Mouse (Mus musculus) forebrain, postnatal 0 days (tissue): Measurements from ENCODE around the gene AC124108.1. TPM values are rescaled to one million over a fixed set of nuclear protein-coding genes. Genes with fewer than 3 reads are reported as not detected.
A peak's percentile ranks its signal among the peaks of the same experiment; 100 is the strongest.

ENCODE experiments used
- ATAC-seq: fragments of 200-750 bp; cut with Nextera tagmentation; 2 replicates; pipeline ENCODE4 v1.8.0; 2017; ENCODE audit warnings: mild to moderate bottlenecking, moderate library complexity
- DNase-seq: peaks from one replicate; pipeline ENCODE4 v3.0.0-alpha.2; 2015
- H3K27ac ChIP-seq: fragments of 300-500 bp; sonication (generic); 2 replicates; pipeline ENCODE4 v1.5.1; 2014; ENCODE audit warnings: low read depth, mild to moderate bottlenecking, antibody characterized with exemption, low read length, moderate library complexity, mixed read lengths
- H3K27me3 ChIP-seq: fragments of 300-500 bp; sonication (generic); 2 replicates; pipeline ENCODE4 v1.6.1; 2014; ENCODE audit warnings: mild to moderate bottlenecking, low read length, mixed read lengths; ENCODE audit not compliant: insufficient read depth
- H3K36me3 ChIP-seq: fragments of 300-500 bp; sonication (generic); 2 replicates; pipeline ENCODE4 v1.6.1; 2014; ENCODE audit warnings: mild to moderate bottlenecking, moderate library complexity; ENCODE audit not compliant: insufficient read depth
- H3K4me1 ChIP-seq: fragments of 300-500 bp; sonication (generic); 2 replicates; pipeline ENCODE4 v1.6.1; 2014; ENCODE audit warnings: antibody characterized with exemption; ENCODE audit not compliant: insufficient read depth
- H3K4me2 ChIP-seq: fragments of 300-500 bp; sonication (generic); 2 replicates; pipeline ENCODE4 v1.6.1; 2014; ENCODE audit warnings: low read depth, mild to moderate bottlenecking, moderate library complexity
- H3K4me3 ChIP-seq: fragments of 300-500 bp; sonication (generic); 2 replicates; pipeline ENCODE4 v1.5.1; 2014; ENCODE audit warnings: low read depth, low read length, mixed read lengths
- H3K9ac ChIP-seq: fragments of 300-500 bp; sonication (generic); 2 replicates; pipeline ENCODE4 v1.6.1; 2014; ENCODE audit warnings: mild to moderate bottlenecking
- H3K9me3 ChIP-seq: fragments of 300-500 bp; sonication (generic); 2 replicates; pipeline ENCODE4 v1.6.1; 2016; ENCODE audit warnings: low read length
- CTCF ChIP-seq: sonication (generic); IDR thresholded peaks from 2 replicates; pipeline ENCODE4 v1.5.1; 2016; ENCODE audit warnings: antibody characterized with exemption, control low read depth, low read depth
- WGBS: fragments of 180-500 bp; shearing (Covaris S2); extraction: QIAGEN DNeasy Blood & Tissue Kit; methylation state at CpG from one replicate; pipeline ENCODE4 v1.1.7; 2014; 5-methylcytosine and 5-hydroxymethylcytosine counted together
- polyA plus RNA-seq: library from polyadenylated mRNA; unstranded; fragments of >200 nt; fragmentation: Nextera tagmentation; extraction: Ambion mirVana; gene quantifications from 2 replicates; pipeline ENCODE4 v1.2.1, GENCODE M21; 2015
- total RNA-seq: library from RNA; depleted of rRNA; stranded (reverse); fragments of >200 nt; gene quantifications from 2 replicates; pipeline ENCODE4 v1.2.3, GENCODE M21; 2014

AC124108.1 gene
- total and polyA plus RNA-seq, 2 experiments from 2014 or later, result 0.48 to 5.0 TPM

DNA sequence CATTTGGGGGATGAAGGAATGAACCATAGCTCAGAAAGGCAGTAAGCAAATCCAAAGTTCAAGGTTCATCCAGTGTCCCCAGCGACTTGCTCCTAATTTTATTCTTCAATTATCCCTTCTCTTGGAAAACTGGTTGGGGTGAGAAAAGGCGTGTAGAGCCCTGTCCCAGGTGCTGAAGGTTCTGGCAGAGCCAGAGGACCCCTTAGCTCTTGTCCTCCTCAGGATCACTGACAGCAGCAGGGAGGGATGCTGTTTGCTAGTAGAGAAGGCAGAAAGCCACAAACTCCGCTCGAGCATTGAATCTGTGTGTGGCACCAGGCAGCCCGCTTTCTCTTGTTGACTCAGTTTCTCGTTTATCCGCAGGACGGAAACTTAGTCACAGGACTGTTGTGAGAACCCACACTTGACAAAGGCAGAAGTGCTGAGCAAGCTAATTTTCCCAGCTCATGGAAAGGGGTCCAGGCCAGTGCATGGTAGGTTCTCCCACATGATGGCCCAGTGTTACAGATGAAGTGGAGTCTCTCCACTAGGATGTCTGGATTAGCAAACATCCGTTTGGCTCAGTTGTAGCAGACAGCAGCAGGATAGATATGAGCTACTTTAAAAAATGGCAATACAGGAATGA lies 2.7 kb upstream of the AC124108.1 start:
- Histone ChIP-seq H3K36me3 (no peaks in the 10 kb centered on the region), H3K4me2 (no peak overlapping the region), H3K9me3 (no peaks in the 10 kb centered on the region), H3K4me1 (peaks cover 9% of the 10 kb centered on the region; the same call in 1 of the 2 replicates), H3K9ac (no peak overlapping the region), H3K27ac (no peak overlapping the region), H3K4me3 (no peak overlapping the region), H3K27me3 (0 out of 2 replicates have a peak, but pooled peaks cover 2% of the 10 kb centered on the region)
- no peak for TF ChIP-seq CTCF
- no peak for DNase-seq
- ATAC-seq, result no peak
- 55% methylated on average over 9 of the region's 9 CpGs for WGBS

DNA sequence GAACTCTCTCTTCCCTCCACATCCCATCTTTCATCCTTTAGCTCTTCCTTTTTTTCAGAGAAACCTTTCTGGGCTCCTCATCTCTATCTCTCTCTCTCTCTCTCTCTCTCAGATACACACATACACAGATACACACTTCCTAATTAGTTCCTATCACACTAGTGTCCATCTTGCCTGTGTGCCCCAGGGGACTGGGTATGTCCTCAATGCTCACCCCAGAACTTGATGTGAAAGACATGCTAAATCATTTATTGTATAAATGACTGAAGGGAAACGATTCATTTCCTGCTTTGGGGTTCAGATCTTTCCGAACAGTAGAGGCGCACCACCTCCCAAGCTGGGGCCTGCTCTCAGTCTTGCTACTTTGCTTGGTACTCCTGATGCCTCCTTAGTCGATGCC lies 2.0 kb upstream of the AC124108.1 start:
- 29% methylated on average over 4 of the region's 4 CpGs for WGBS
- peak overlapping the region; percentile 99 for H3K27ac ChIP-seq
- 0 out of 2 replicates have a peak, but pooled peaks cover 2% of the 10 kb centered on the region for H3K27me3 ChIP-seq
- H3K4me3 ChIP-seq, result peak overlapping the region; percentile 87; the same call in 1 of the 2 replicates
- H3K9me3 ChIP-seq, result no peaks in the 10 kb centered on the region
- TF ChIP-seq CTCF, result peak; percentile 32; the same call in 1 of the 2 replicates
- H3K36me3 ChIP-seq, result no peaks in the 10 kb centered on the region
- ATAC-seq, result no peak
- H3K9ac ChIP-seq, result 0 out of 2 replicates have a peak overlapping the region, but pooled peaks have one; percentile 99
- peaks cover 16% of the 10 kb centered on the region for H3K4me1 ChIP-seq
- no peak for DNase-seq
- peak overlapping the region; percentile 61 for H3K4me2 ChIP-seq

DNA sequence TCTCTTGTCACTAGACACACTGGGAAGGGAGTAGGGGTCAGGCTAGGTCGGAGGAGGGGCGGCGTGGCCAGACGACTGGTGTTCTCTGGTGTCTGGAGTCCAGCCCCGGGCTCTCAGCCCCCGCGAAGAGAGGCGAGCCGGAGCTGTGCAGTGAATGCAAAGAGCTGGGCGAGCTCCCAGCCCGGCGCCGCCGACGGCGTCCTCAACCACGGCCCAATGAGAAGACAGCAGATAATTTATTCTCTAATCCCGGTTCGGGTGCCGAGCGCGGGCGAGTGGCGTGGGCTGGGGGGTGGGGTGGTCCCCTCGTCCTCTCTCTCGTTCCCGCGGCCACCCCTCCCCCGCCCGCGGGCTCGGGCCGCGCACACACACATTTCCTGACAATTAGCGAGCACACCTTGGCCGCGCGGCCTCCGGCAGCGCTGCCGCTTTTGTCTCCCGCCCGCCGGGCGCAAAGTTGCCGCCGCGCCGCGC lies 1.2 kb upstream of the AC124108.1 start:
- H3K9me3 ChIP-seq, result no peaks in the 10 kb centered on the region
- H3K27me3 ChIP-seq, result 0 out of 2 replicates have a peak, but pooled peaks cover 2% of the 10 kb centered on the region
- DNase-seq, result peak; percentile 93
- peak overlapping the region; percentile 61 for H3K4me2 ChIP-seq
- no peaks in the 10 kb centered on the region for H3K36me3 ChIP-seq
- 2% methylated on average over 49 of the region's 50 CpGs for WGBS
- H3K9ac ChIP-seq, result peak overlapping the region; percentile 99
- peak; percentile 78 for ATAC-seq
- TF ChIP-seq CTCF, result no peak
- H3K27ac ChIP-seq, result peak overlapping the region; percentile 99
- H3K4me1 ChIP-seq, result peaks cover 22% of the 10 kb centered on the region
- peak overlapping the region; percentile 87 for H3K4me3 ChIP-seq

DNA sequence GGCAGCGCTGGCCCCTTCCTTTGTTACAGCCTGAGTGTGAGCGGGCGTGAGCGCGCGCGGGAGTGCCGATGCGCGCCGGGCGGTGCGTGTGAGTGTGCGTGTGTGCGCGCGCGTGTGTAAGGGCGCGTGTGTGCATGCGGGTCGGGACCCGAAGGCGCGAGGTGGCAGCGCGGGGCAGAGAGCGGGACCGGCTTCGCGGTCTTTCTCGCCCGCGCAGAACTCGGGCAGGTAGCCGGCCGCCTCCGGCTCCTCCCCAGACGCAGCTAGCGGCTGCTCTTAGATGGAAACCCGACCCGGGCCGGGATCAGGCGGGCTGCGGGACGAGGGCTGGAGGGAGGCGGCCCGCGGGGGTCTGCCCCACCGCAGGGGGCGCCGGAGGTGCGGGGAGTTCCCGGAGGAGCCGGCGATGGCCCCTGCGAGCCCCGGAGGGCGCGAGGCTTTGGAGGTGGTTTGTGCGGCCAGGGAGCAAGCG lies 600 bp upstream of the AC124108.1 start:
- 3% methylated on average over 56 of the region's 62 CpGs for WGBS
- Histone ChIP-seq H3K4me2 (peak overlapping the region; percentile 61), H3K9ac (peak overlapping the region; percentile 99), H3K27ac (peak overlapping the region; percentile 99), H3K36me3 (no peaks in the 10 kb centered on the region), H3K27me3 (0 out of 2 replicates have a peak, but pooled peaks cover 2% of the 10 kb centered on the region), H3K4me1 (peaks cover 28% of the 10 kb centered on the region), H3K4me3 (peak overlapping the region; percentile 87), H3K9me3 (no peaks in the 10 kb centered on the region)
- TF ChIP-seq CTCF, result peak; percentile 40
- ATAC-seq (peak; percentile 52), DNase-seq (no peak)

DNA sequence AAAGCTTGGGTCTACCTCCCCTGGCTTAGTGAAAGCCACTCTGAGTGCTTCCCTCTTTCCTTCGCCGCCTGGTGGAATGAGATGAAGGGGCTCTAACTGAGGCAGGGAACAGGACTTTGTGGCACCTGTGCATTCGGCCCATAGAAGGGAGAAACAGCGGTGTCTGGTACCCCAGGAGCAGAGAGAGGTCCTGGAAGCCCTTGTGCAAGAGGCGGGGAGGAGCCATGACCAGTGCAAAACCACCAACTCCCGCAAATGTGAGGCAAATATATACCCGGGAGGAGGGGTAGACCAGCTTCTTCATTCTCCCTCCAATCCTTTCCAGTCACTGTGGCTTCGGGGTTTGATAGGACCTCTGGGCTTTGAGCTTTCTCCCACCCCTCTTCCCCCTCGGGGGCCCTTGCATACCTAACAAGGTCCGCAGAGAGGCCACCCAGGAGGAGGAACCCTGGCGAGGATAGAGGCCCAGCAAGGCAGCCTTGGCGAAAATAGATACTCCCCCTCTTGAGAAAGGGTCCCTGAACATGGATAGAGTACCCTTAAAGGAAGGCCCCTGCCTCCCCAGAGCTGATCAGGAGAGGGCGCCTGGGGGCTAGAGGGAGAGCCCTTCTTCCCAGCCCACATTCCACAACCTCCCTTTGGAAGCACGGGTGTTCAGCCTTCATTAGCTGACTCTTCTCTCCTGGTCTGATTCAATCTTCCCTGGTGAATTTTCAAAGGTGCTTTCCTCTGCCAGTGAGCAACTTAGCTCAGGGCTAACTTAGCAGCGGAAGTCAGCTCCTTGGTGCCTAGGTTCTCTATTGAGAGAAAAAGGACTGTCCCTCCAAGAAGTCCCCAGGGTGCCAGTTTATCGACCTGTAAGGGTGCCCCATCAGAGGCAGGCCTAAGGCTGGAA lies 776 bp downstream of the AC124108.1 start:
- Histone ChIP-seq H3K4me2 (peak overlapping the region; percentile 61), H3K4me1 (peaks cover 36% of the 10 kb centered on the region), H3K9ac (peak overlapping the region; percentile 99), H3K36me3 (no peaks in the 10 kb centered on the region), H3K9me3 (no peaks in the 10 kb centered on the region), H3K27me3 (0 out of 2 replicates have a peak, but pooled peaks cover 2% of the 10 kb centered on the region), H3K4me3 (peak overlapping the region; percentile 87), H3K27ac (peak overlapping the region; percentile 99)
- WGBS, result 4% methylated on average over 15 of the region's 16 CpGs
- DNase-seq (peak; percentile 83), ATAC-seq (peak; percentile 63)
- peak; percentile 70 for TF ChIP-seq CTCF

DNA sequence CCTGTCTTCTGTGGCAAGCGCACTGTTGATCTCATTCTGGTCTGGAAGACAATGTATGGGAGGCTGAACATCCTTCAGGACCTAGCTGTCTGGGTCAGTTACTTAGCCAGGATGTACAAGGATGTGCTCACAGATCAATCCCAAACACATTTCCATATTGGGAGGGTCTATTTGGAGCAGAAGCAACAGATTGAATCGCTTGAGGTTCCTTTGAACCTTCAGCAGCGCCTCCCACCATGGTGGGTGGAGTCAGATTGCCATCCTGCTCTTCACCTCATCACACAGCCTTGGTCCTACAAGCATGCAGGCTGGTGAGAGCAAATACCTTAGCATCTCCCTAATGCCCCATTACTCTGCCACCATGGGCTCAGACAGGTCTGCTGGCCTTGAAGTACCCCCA lies 2.5 kb downstream of the AC124108.1 start:
- 69% methylated on average over 3 of the region's 3 CpGs for WGBS
- DNase-seq, result no peak
- no peak for TF ChIP-seq CTCF
- Histone ChIP-seq H3K9me3 (no peaks in the 10 kb centered on the region), H3K4me1 (peaks cover 42% of the 10 kb centered on the region), H3K27ac (peak overlapping the region; percentile 15; the same call in 1 of the 2 replicates), H3K27me3 (0 out of 2 replicates have a peak, but pooled peaks cover 2% of the 10 kb centered on the region), H3K4me3 (0 out of 2 replicates have a peak overlapping the region, but pooled peaks have one; percentile 87), H3K4me2 (peak overlapping the region; percentile 61), H3K36me3 (no peaks in the 10 kb centered on the region), H3K9ac (peak overlapping the region; percentile 99; the same call in 1 of the 2 replicates)
- no peak for ATAC-seq
